Mouse (Mus musculus) frontal cortex, adult 2 months (tissue): ENCODE results near the gene Sh3glb2. TPM values are rescaled to one million over a fixed set of nuclear protein-coding genes. Genes with fewer than 3 reads are reported as not detected.

ENCODE experiments used
- DNase-seq, 2 experiments: peaks; one replicate each; pipeline ENCODE4 v3.0.0; 2022; ENCODE audit warnings: low spot score in 1 of 2; ENCODE audit errors: extremely low spot score in 1 of 2
- polyA plus RNA-seq: library from polyadenylated mRNA; depleted of rRNA; stranded (reverse); fragments of >200 nt; gene quantifications from 2 replicates; pipeline ENCODE4 v1.2.3, GENCODE M21; 2012

Gene Sh3glb2
- polyA plus RNA-seq, 1 experiment = 584 TPM

DNA sequence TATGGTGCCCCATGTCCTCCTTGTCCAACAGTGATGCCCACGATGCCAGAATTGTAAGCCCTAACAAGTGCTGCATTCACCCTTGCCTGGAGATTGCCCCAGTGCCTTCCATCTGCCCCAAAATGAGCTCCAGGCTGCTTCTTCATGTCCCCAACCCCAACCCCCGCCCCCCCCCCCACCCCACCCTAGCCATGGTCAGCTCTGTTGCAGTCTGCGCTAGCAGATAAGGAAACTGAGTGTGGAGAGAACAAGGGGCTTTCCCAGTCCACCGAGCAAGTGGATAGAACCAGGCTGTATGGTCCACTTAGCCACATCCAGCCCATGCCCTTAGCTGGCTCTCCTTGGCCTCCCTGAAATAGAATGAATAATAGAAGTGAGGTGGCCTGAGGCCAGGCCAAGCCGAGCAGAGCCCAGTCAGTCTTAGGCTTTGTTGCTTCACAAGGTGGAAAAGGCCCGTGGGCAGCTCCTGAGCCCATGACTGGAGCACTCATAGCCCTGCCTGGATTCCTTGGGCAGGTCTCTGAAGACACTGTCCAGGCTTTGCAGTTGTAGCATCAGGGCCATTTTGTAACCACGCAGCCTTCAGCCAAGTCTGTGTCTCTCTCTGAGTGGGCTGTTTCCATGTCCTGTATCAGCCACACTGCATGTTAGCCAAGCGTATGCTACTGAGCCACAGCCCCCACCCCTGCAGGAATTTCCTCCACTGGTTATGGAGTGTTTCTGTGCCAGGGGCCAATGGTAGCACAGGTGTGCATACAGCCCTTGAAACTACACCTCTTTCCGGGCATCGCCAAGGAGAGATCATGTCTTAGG is 21.6 kb upstream of the Sh3glb2 start:
- no peak for DNase-seq

- no peak for DNase-seq
Observed at GRCm38 (mm10) chr2:30379307-30379706, 20.2 kb upstream of the Sh3glb2 start.

DNA sequence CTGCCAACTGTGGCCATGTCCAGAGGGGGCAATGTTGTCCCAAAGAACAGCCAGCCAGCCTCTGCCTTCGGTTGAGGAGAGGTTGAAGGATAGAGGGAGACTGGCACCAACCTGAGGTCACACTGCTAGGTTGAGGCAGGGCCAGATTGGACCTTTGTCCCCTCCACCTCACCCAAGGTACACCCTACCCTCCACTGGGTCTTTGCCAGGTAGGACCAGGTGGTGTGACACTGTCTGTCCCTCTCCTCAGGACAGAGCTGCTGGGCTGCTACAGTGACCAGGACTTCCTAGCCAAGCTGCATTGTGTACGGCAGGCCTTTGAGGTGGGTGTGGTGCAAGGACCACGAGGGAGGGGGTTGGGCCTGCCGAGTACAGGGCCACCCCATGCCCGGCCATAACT is 18.6 kb upstream of the Sh3glb2 start:
- no peak for DNase-seq

DNA sequence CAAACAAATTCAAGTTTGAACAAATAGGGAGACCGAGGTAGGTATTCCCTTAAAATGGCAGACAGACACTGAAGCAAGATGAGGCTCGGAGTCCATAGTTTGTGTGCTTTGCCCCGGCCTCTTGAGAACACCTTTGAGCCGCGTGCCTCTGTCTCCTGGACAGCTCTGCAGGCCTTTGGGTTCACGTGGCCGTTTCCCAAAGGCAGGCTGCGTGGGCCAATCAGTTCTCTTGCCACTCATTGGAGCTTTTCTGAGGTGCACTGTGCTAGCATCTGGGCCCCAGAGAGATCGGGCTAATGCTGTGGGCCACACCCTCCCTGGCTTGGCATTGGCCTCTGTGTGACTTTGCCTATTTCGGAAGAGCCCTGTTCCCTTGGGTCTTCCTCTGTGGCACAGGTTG is 16.8 kb upstream of the Sh3glb2 start:
- DNase-seq = no peak

DNA sequence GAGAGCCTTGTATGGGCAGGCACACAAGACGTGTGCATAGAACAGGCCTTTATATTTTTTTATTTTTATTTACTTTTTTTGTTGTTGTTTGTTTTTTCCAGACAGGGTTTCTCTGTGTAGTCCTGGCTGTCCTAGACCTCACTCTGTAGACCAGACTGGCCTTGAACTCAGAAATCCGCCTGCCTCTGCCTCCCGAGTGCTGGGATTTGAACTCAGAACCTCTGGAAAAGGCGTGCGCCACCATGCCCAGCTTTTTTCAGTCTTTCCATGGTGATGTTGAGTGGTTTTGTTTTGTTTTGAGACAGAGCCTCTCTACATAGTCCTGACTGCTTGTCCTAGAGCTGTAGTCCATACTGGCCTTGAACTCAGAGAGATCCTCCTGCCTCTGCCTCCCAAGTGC is 13.6 kb upstream of the Sh3glb2 start:
- no peak for DNase-seq

DNA sequence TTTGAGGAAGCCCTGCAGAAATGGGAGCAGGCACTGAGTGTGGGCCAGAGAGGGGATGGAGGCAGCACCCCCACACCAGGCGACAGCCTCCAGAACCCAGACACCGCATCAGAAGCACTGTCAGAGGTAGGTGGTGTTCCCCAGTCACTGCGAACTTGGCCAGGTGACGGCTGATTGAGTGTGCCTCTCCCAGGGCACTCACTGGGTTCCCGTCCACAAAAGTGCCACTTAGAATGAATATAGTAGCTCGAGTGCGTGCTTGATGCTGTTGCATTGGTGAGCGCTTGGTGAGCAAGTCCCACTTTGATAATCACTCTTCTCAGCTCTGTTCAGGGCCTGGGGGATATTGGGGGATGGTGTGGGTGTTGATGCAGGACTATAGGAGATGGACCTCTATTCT is 12.4 kb upstream of the Sh3glb2 start:
- DNase-seq = no peak

DNA sequence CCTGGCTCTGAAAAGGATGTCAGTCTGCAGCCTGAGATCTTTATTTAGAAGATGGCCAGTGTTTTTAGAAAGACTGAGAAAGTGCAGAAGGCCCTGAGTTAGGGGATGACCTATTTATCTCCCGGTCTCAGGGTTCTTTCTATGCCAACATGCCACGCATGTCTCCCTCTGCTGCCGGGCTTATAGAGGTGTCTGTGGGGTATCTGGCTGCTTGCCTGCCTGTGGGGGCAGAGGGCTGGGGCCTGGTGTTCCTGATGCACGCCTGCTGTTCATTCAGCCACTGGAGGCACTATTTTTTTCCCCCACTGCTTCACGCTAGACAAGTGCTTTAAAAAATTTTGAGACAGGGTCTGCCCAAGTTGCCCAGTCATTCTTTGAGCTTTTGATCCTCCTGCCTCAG is 7.1 kb upstream of the Sh3glb2 start:
- DNase-seq = peak in 1 of 2 experiments; percentile 47

- no peak for DNase-seq
Observed at GRCm38 (mm10) chr2:30365281-30366069, 6.3 kb upstream of the Sh3glb2 start.

- DNase-seq = peak; percentile 99
Observed at GRCm38 (mm10) chr2:30363773-30364650, 4.9 kb upstream of the Sh3glb2 start, which contains the start of gene Miga2. Miga2 (plus strand) TSS chr2:30364233.

- no peak for DNase-seq
Observed at GRCm38 (mm10) chr2:30362865-30363264, 3.7 kb upstream of the Sh3glb2 start.

GRCm38 (mm10) chr2:30360626-30361025 is 1.5 kb upstream of the Sh3glb2 start:
- no peak for DNase-seq

GRCm38 (mm10) chr2:30357552-30358510 is 1.3 kb downstream of the Sh3glb2 start:
- peak in 1 of 2 experiments; percentile 66 for DNase-seq

DNA sequence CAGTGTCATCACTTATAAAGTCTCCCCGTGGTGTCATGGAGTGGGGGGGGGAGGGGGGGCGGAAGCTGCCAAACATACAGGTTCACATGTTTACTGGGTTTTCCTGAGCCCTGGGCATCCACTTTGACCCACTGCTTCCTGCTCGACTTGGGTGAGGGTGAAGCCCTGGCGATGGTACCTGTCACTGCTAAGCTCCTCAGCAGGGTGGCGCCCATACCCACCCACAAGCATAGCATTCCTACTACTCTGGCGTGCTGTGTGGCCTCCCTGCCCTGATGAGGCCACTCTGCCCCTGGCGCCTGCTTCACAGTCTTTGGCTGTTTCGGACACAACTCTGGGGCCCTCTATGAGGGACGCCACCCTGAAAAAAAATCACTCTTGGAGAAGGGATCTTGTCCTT is 2.2 kb downstream of the Sh3glb2 start:
- DNase-seq = no peak

DNA sequence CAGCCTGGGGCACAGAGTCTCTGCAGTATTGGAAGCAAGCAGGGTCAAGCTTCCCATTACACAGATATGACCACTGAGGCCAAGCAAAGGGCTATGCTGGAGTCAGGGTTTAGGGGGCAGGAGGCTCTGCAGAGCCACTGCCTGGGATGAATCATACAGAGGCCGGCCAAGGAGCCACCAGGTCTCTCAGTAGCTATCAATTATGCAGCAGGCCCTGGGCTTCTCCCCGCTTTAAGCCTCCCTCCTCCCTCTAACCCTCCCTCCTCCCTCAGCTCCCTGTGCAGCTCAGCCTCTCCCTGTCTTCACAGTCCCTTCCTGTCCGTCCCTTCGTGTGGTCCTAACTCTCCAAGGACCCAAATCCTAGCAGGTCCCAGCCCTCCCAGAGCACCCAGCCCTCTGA is 2.9 kb downstream of the Sh3glb2 start:
- DNase-seq = no peak

GRCm38 (mm10) chr2:30355861-30356260 is 3.3 kb downstream of the Sh3glb2 start:
- DNase-seq = no peak

DNA sequence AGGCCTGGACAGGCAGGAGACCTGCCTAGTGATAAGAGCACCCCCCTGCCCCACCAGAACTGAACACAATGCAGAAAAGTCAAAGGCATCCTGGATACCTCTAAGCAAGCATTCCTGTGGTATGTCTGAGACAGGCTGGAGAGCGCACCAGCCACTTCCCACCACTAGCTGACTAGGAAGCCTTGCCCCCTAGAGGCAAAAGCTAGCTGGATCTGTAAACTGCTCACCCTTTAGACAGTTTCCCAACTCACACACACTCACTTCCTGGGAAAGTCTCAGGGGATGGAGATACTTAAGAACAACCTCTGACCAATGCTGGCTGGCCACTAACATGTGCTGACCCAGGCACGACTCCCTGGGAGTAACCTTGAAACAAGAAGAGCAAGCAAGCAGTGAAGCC is 8.0 kb downstream of the Sh3glb2 start:
- no peak for DNase-seq

GRCm38 (mm10) chr2:30349196-30349595 is 9.9 kb downstream of the Sh3glb2 start:
- no peak for DNase-seq

DNA sequence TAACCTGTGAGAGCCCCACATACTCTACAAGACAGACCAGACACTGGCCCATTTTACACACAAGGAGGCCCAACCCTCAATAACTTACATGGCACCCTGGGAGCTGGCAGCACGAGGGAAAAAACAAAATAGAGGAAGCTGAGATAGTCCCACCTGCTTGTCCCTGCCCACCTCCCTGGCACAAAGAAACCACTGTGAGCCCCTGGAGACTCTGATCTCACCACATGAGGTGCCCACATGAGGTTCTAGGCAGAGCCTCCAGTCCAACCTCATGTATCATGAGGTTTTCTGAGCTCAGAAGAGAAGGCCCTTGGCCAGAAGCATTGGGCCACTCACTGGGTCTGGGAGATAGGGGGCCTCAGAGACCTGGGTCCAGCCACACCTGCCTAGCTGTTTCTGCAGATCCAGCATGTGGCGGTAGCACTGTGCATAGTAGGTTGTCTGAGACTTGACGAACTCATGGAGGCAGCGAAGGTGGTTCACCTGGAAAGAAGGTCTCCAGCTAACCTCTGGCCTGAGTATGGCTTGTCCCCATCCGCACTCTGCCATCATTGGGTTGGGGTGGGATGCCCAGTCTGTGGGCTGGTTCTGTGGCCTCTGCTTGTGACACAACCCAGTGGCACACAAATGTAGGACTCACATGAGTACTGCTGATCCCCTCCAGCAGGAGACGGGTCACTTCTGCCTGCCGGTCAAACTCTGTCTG is 13.0 kb downstream of the Sh3glb2 start:
- no peak for DNase-seq

GRCm38 (mm10) chr2:30343601-30344137 is 15.5 kb downstream of the Sh3glb2 start:
- no peak for DNase-seq
